Comparison of ENCODE assay signal across 17 mouse cellular contexts in genomic region chrX:151130493-151130892, GRCm38 (mm10). TPM values are rescaled to one million over a fixed set of nuclear protein-coding genes. Genes with fewer than 3 reads are reported as not detected.
DNase-seq lines count a peak whose midpoint lies in the region; TF ChIP-seq lines count a peak whose summit lies in the region.
"Had no signal": no experiment of that assay in that cellular context is flagged by ENCODE, and none has a peak within 500 bp of the region (broad histone marks: within the 10 kb centered on the region; RNA-seq: fewer than 3 reads in every experiment).

No protein-coding gene starts in this region.

- no peaks in the 10 kb centered on the region for H3K9me3 ChIP-seq in E14TG2a.4 (ENCODE audit: low read length)
- H3K9me3 ChIP-seq: kidney, embryonic 15.5 days; limb, embryonic 15.5 days; lung, embryonic 15.5 days; megakaryocyte, embryonic 14.5 days; neural tube, embryonic 15.5 days had no signal

- H3K27ac ChIP-seq in layer of hippocampus, adult 2 months: no peak overlapping the region
- H3K27ac ChIP-seq: kidney, embryonic 15.5 days; limb, embryonic 15.5 days; lung, embryonic 15.5 days; neural tube, embryonic 15.5 days had no signal

- H3K4me3 ChIP-seq in layer of hippocampus, adult 2 months: no peak overlapping the region
- no peak overlapping the region for H3K4me3 ChIP-seq in E14TG2a.4 (replicated peaks; ENCODE audit: low read length)
- H3K4me3 ChIP-seq: kidney, embryonic 15.5 days; limb, embryonic 15.5 days; lung, embryonic 15.5 days; megakaryocyte, embryonic 14.5 days; neural tube, embryonic 15.5 days had no signal

- TF ChIP-seq CTCF in layer of hippocampus, adult 2 months (conservative IDR thresholded peaks at IDR 0.05): peak; percentile 54
- peak; percentile 29 for TF ChIP-seq CTCF in E14TG2a.4 (conservative IDR thresholded peaks at IDR 0.05; ENCODE audit: low read length)

- H3K36me3 ChIP-seq in E14TG2a.4 (ENCODE audit: insufficient read depth, low read length): no peaks in the 10 kb centered on the region
- H3K36me3 ChIP-seq: kidney, embryonic 15.5 days; limb, embryonic 15.5 days; lung, embryonic 15.5 days; neural tube, embryonic 15.5 days had no signal

- peaks cover 16% of the 10 kb centered on the region for H3K4me1 ChIP-seq in E14TG2a.4 (replicated peaks; ENCODE audit: low read depth, low read length)
- H3K4me1 ChIP-seq: kidney, embryonic 15.5 days; limb, embryonic 15.5 days; lung, embryonic 15.5 days; megakaryocyte, embryonic 14.5 days; neural tube, embryonic 15.5 days had no signal

- DNase-seq in embryo, embryonic 10.5 days (ENCODE audit: low spot score): peak; percentile 13
- no peak for DNase-seq in embryo, embryonic 9.5 days (ENCODE audit: extremely low spot score)
- DNase-seq in layer of hippocampus, adult 2 months (ENCODE audit: low spot score in 2 of 2): no peak
- no peak for DNase-seq in layer of hippocampus, postnatal 14 days (ENCODE audit: low spot score in 2 of 2)
- DNase-seq in induced T-regulatory cell, adult 2 months (ENCODE audit: low read depth): peak; percentile 4
- DNase-seq in gastrocnemius, adult 18-20 months (ENCODE audit: low spot score): no peak
- no peak for DNase-seq in thymus, postnatal 14 days
- DNase-seq: heart, postnatal 14 days; right cerebral cortex, adult 18-20 months; spleen, adult 18-20 months; thymus, postnatal 25 days had no signal

- no peaks in the 10 kb centered on the region for H3K27me3 ChIP-seq in E14TG2a.4 (ENCODE audit: insufficient read depth, low read length)
- H3K27me3 ChIP-seq: lung, embryonic 15.5 days; neural tube, embryonic 15.5 days had no signal

RNA-seq across cellular contexts. Expression of gene Tsr2, which starts 34.1 kb away (rescaled TPM):
- total RNA-seq in layer of hippocampus, adult 2 months (2021): 10 to 100 TPM; 73.2 to 80.4 TPM
- 10 to 100 TPM; 51.2 to 61.5 TPM for total RNA-seq in layer of hippocampus, postnatal 14 days (2021)
- 1 to 10 TPM; 7.7 to 8.6 TPM for total RNA-seq in gastrocnemius, adult 18-20 months (2021)

Comparison
In these comparisons a context has a peak if more than half of its experiments do, and no peak if none do; other contexts are left out.
1. DNase-seq: peak in embryo, embryonic 10.5 days (single experiment) and induced T-regulatory cell, adult 2 months (single experiment); none in embryo, embryonic 9.5 days (single experiment), layer of hippocampus, adult 2 months (0 of 2), layer of hippocampus, postnatal 14 days (0 of 2), gastrocnemius, adult 18-20 months (single experiment) and thymus, postnatal 14 days (single experiment).
2. RNA of gene Tsr2, which starts 34.1 kb away (total RNA-seq): 73.2 to 80.4 TPM in layer of hippocampus, adult 2 months and 51.2 to 61.5 TPM in layer of hippocampus, postnatal 14 days; 7.7 to 8.6 TPM in gastrocnemius, adult 18-20 months; every median in the first group is over 4 times any median in the second.